In genomic region chr4:133007513-133008380, GRCm38 (mm10) we compare ENCODE assay signal across 11 mouse cellular contexts. TPM values are rescaled to one million over a fixed set of nuclear protein-coding genes. Genes with fewer than 3 reads are reported as not detected.
A peak's percentile ranks its signal among the peaks of the same experiment; 100 is the strongest.
DNase-seq lines count a peak whose midpoint lies in the region; ATAC-seq lines count a peak whose summit lies in the region.
"Had no signal": no experiment of that assay in that cellular context is flagged by ENCODE, and none has a peak within 500 bp of the region (broad histone marks: within the 10 kb centered on the region; RNA-seq: fewer than 3 reads in every experiment).

No protein-coding gene starts in this region.

- no peaks in the 10 kb centered on the region for H3K9me3 ChIP-seq in erythroblast, embryonic 14.5 days (ENCODE audit: control insufficient read depth, low read length)
- no peaks in the 10 kb centered on the region for H3K9me3 ChIP-seq in midbrain, embryonic 16.5 days (replicated peaks; ENCODE audit: control insufficient read depth, low read length, poor library complexity, severe bottlenecking)
- H3K9me3 ChIP-seq: embryonic facial prominence, embryonic 15.5 days; heart, embryonic 15.5 days had no signal

- H3K36me3 ChIP-seq in erythroblast, embryonic 14.5 days (ENCODE audit: control insufficient read depth): no peaks in the 10 kb centered on the region
- H3K36me3 ChIP-seq in midbrain, embryonic 16.5 days (ENCODE audit: control insufficient read depth, insufficient read depth, low read length): no peaks in the 10 kb centered on the region
- H3K36me3 ChIP-seq: embryonic facial prominence, embryonic 15.5 days; heart, embryonic 15.5 days had no signal

- peak overlapping the region; percentile 19 for H3K4me3 ChIP-seq in erythroblast, embryonic 14.5 days (replicated peaks)
- no peak overlapping the region for H3K4me3 ChIP-seq in midbrain, embryonic 16.5 days (ENCODE audit: low read depth, low read length)
- H3K4me3 ChIP-seq: embryonic facial prominence, embryonic 15.5 days; heart, embryonic 15.5 days had no signal

- DNase-seq in ovary, adult 18-20 months (ENCODE audit: low spot score): peak; percentile 59
- no peak for DNase-seq in ovary, postnatal 14 days (ENCODE audit: low spot score)
- DNase-seq in kidney, postnatal 4 days: peak; percentile 59 to 71
- no peak for DNase-seq in frontal cortex, postnatal 25 days (ENCODE audit: low spot score in 2 of 2)
- DNase-seq in adrenal gland, postnatal 36 days: no peak
- DNase-seq: thymus, adult 2 months had no signal

- peaks cover 42% of the 10 kb centered on the region for H3K27me3 ChIP-seq in erythroblast, embryonic 14.5 days (ENCODE audit: control insufficient read depth)
- peaks cover 4% of the 10 kb centered on the region for H3K27me3 ChIP-seq in midbrain, embryonic 16.5 days (ENCODE audit: control insufficient read depth, insufficient read depth, low read depth, low read length)

- WGBS in midbrain, embryonic 16.5 days: 35% methylated on average over 15 of the region's 15 CpGs

- no peak for ATAC-seq in erythroblast, adult 5-6 weeks (replicated peaks; ENCODE audit: low FRiP score, poor library complexity, severe bottlenecking)
- ATAC-seq in midbrain, embryonic 16.5 days: no peak

- H3K27ac ChIP-seq in midbrain, embryonic 16.5 days (ENCODE audit: low read length): no peak overlapping the region
- H3K27ac ChIP-seq: embryonic facial prominence, embryonic 15.5 days; heart, embryonic 15.5 days had no signal

- no peak overlapping the region for H3K9ac ChIP-seq in midbrain, embryonic 16.5 days (ENCODE audit: low read depth, low read length)
- H3K9ac ChIP-seq: embryonic facial prominence, embryonic 15.5 days; heart, embryonic 15.5 days had no signal

- peaks cover 41% of the 10 kb centered on the region for H3K4me1 ChIP-seq in erythroblast, embryonic 14.5 days (ENCODE audit: control insufficient read depth)
- H3K4me1 ChIP-seq in midbrain, embryonic 16.5 days (ENCODE audit: control insufficient read depth, insufficient read depth, low read length): peaks cover 19% of the 10 kb centered on the region

- H3K4me2 ChIP-seq in midbrain, embryonic 16.5 days (ENCODE audit: low read length): no peak overlapping the region
- H3K4me2 ChIP-seq: embryonic facial prominence, embryonic 15.5 days; heart, embryonic 15.5 days had no signal

RNA-seq across cellular contexts. Expression of gene Ahdc1, which starts 3.3 kb away (rescaled TPM):
- 0.08 TPM in 2 replicates for polyA plus RNA-seq in erythroblast, embryonic 14.5 days (2012)
- 1.2 and 10.2 TPM in 2 replicates for total RNA-seq in erythroblast, adult 5-6 weeks (2015; ENCODE audit: low replicate concordance)
- total RNA-seq in erythroblast, adult 5-6 weeks (2017; ENCODE audit: low replicate concordance): 0.17 and 4.2 TPM in 2 replicates
- 11.2 and 12.5 TPM in 2 replicates for polyA plus RNA-seq in midbrain, embryonic 16.5 days (2015; fragmentation: Nextera tagmentation; extraction: Ambion mirVana)
- 10 to 100 TPM; 63.7 to 74.1 TPM for total RNA-seq in adrenal gland, postnatal 36 days (2021)

RNA-seq across cellular contexts. Expression of gene Fgr, which starts 33.9 kb away (rescaled TPM):
- polyA plus RNA-seq in erythroblast, embryonic 14.5 days (2012): 0.01 TPM in 1 of 2 replicates, not detected in the other
- total RNA-seq in erythroblast, adult 5-6 weeks (2015; ENCODE audit: low replicate concordance): 12.1 and 21.5 TPM in 2 replicates
- total RNA-seq in erythroblast, adult 5-6 weeks (2017; ENCODE audit: low replicate concordance): 13.4 and 18.7 TPM in 2 replicates
- polyA plus RNA-seq in midbrain, embryonic 16.5 days (2015; fragmentation: Nextera tagmentation; extraction: Ambion mirVana): 0.05 TPM in 1 of 2 replicates, not detected in the other
- total RNA-seq in adrenal gland, postnatal 36 days (2021): under 1 TPM; 0.30 to 0.40 TPM

Comparison
In these comparisons a context has a peak if more than half of its experiments do, and no peak if none do; other contexts are left out.
1. DNase-seq: peak in ovary, adult 18-20 months (single experiment) and kidney, postnatal 4 days (2 of 2); none in ovary, postnatal 14 days (single experiment), frontal cortex, postnatal 25 days (0 of 2) and adrenal gland, postnatal 36 days (0 of 2).
2. RNA of gene Ahdc1, which starts 3.3 kb away (total RNA-seq): 63.7 to 74.1 TPM in adrenal gland, postnatal 36 days; 0.17 to 10.2 TPM in erythroblast, adult 5-6 weeks; every median in the first group is over 4 times any median in the second.
3. RNA of gene Fgr, which starts 33.9 kb away (total RNA-seq): 12.1 to 21.5 TPM in erythroblast, adult 5-6 weeks; 0.30 to 0.40 TPM in adrenal gland, postnatal 36 days; every median in the first group is over 4 times any median in the second.